Comparison of ENCODE assay signal across 27 mouse cellular contexts in the genomic region with DNA sequence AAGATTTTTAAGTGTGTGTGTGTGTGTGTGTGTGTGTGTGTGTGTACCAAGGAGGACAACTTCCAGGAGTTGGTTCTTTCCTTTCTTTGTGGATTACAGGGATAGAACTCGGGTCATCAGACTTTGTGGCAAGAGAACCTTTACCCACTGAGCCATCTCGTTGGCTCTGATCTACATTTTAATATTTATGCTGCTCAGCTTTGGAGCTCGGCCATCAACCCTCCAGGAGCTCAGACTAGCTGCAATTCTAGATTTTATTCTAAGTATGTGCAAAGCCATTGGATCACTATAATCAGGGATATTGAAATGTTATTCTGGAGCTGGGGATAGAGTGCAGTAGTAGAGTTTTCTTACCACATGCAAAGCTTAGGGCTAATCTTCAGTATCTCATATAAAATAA.
"Had no signal": no experiment of that assay in that cellular context is flagged by ENCODE, and none has a peak within 500 bp of the region (broad histone marks: within the 10 kb centered on the region; RNA-seq: fewer than 3 reads in every experiment).

No protein-coding gene starts in this region.

- H3K36me3 ChIP-seq: limb, embryonic 10.5 days; limb, embryonic 12.5 days; limb, embryonic 13.5 days; limb, embryonic 15.5 days; liver, embryonic 12.5 days; liver, embryonic 13.5 days; liver, embryonic 15.5 days; lung, embryonic 15.5 days; midbrain, embryonic 10.5 days; midbrain, embryonic 12.5 days; midbrain, embryonic 13.5 days; midbrain, embryonic 15.5 days had no signal

- H3K27ac ChIP-seq: limb, embryonic 10.5 days; limb, embryonic 12.5 days; limb, embryonic 13.5 days; limb, embryonic 15.5 days; liver, embryonic 12.5 days; liver, embryonic 13.5 days; liver, embryonic 14.5 days; liver, embryonic 15.5 days; lung, embryonic 15.5 days; macrophage; midbrain, embryonic 10.5 days; midbrain, embryonic 12.5 days; midbrain, embryonic 13.5 days; midbrain, embryonic 15.5 days had no signal

- H3K4me1 ChIP-seq: limb, embryonic 10.5 days; limb, embryonic 12.5 days; limb, embryonic 13.5 days; limb, embryonic 15.5 days; liver, embryonic 12.5 days; liver, embryonic 13.5 days; liver, embryonic 15.5 days; lung, embryonic 15.5 days; megakaryocyte, embryonic 14.5 days; midbrain, embryonic 10.5 days; midbrain, embryonic 12.5 days; midbrain, embryonic 13.5 days; midbrain, embryonic 15.5 days had no signal

- H3K4me3 ChIP-seq: limb, embryonic 10.5 days; limb, embryonic 12.5 days; limb, embryonic 13.5 days; limb, embryonic 15.5 days; liver, embryonic 12.5 days; liver, embryonic 13.5 days; liver, embryonic 15.5 days; lung, embryonic 15.5 days; megakaryocyte, embryonic 14.5 days; midbrain, embryonic 10.5 days; midbrain, embryonic 12.5 days; midbrain, embryonic 13.5 days; midbrain, embryonic 15.5 days; myocyte had no signal

- H3K27me3 ChIP-seq: limb, embryonic 12.5 days; limb, embryonic 13.5 days; limb, embryonic 15.5 days; liver, embryonic 12.5 days; liver, embryonic 13.5 days; liver, embryonic 15.5 days; lung, embryonic 15.5 days; megakaryocyte, embryonic 14.5 days; midbrain, embryonic 12.5 days; midbrain, embryonic 13.5 days; midbrain, embryonic 15.5 days had no signal

- DNase-seq: left cerebral cortex, postnatal 4 days; liver; liver, embryonic 13.5 days; liver, postnatal 0 days; lung, adult 18-20 months; lung, adult 2 months; lung, embryonic 14.5 days; lung, postnatal 10 days; lung, postnatal 14 days; lung, postnatal 36 days; lung, postnatal 4 days; midbrain, embryonic 14.5 days had no signal
